Mouse (Mus musculus) T-helper 1 cell (primary cell): ENCODE measurements around the gene Ttc3.
"Not testable (repeated sequence)": the region's sequence is repeated elsewhere in the genome, so short reads cannot be mapped to it uniquely, and the experiment has no call there.

Source experiments
- in situ Hi-C: fragments of 300-600 bp; cut with MboI, MseI; formaldehyde crosslinking; loops from one replicate; pipeline ENCODE4 v1.15.1; 2025; ENCODE audit warnings: high pct_unique_total_duplicates

The Ttc3 gene

GRCm38 (mm10) chr16:94370173-94370914, at the start of gene Ttc3:
Ttc3 (plus strand) TSS chr16:94370618.
- in situ Hi-C loops = no loop called here

- in situ Hi-C loops = loop anchor here (5.0 to 10.0 kb wide), 2 partner anchors 56 to 401 kb away; no protein-coding TSS in a partner anchor
These were observed 46.7 kb upstream of the Ttc3 start for GRCm38 (mm10) chr16:94323681-94324080.

GRCm38 (mm10) chr16:94326008-94326407, 44.4 kb upstream of the Ttc3 start:
- in situ Hi-C loops = loop anchor here (5.0 to 10.0 kb wide), 2 partner anchors 234 to 399 kb away; no protein-coding TSS in a partner anchor

- in situ Hi-C loops = loop anchor here (5.0 to 10.0 kb wide), 2 partner anchors 236 to 397 kb away; no protein-coding TSS in a partner anchor
These were observed 42.4 kb upstream of the Ttc3 start, which contains the start of gene Ripply3 for GRCm38 (mm10) chr16:94327781-94328711. Ripply3 (plus strand) TSS chr16:94328420.

GRCm38 (mm10) chr16:94328881-94329867, 41.2 kb upstream of the Ttc3 start:
- in situ Hi-C loops = loop anchor here (5.0 to 10.0 kb wide), 2 partner anchors 237 to 396 kb away; no protein-coding TSS in a partner anchor

- in situ Hi-C loops = no loop called here
These were observed 40.0 kb upstream of the Ttc3 start for GRCm38 (mm10) chr16:94330429-94330828.

- in situ Hi-C loops = no loop called here
These were observed 39.1 kb upstream of the Ttc3 start for GRCm38 (mm10) chr16:94331233-94331885.

- in situ Hi-C loops = no loop called here
These were observed 38.5 kb upstream of the Ttc3 start for GRCm38 (mm10) chr16:94331886-94332252.

- in situ Hi-C loops = no loop called here
These were observed 34.8 kb upstream of the Ttc3 start for GRCm38 (mm10) chr16:94335656-94336055.

GRCm38 (mm10) chr16:94339164-94340160, 31.0 kb upstream of the Ttc3 start:
- in situ Hi-C loops = not testable (repeated sequence)

- in situ Hi-C loops = no loop called here
These were observed 24.7 kb upstream of the Ttc3 start for GRCm38 (mm10) chr16:94345733-94346132.

- in situ Hi-C loops = no loop called here
These were observed 23.2 kb upstream of the Ttc3 start for GRCm38 (mm10) chr16:94347080-94347731.

GRCm38 (mm10) chr16:94348779-94349178, 21.6 kb upstream of the Ttc3 start:
- in situ Hi-C loops = no loop called here

- in situ Hi-C loops = no loop called here
These were observed 20.7 kb upstream of the Ttc3 start for GRCm38 (mm10) chr16:94349588-94350286.

GRCm38 (mm10) chr16:94350287-94350677, 20.1 kb upstream of the Ttc3 start:
- in situ Hi-C loops = no loop called here

GRCm38 (mm10) chr16:94354450-94354849, 16.0 kb upstream of the Ttc3 start:
- in situ Hi-C loops = no loop called here

GRCm38 (mm10) chr16:94356046-94356445, 14.4 kb upstream of the Ttc3 start:
- in situ Hi-C loops = no loop called here
